Mouse (Mus musculus): ENCODE measurements around the gene Pde7b.

The Pde7b gene

DNA sequence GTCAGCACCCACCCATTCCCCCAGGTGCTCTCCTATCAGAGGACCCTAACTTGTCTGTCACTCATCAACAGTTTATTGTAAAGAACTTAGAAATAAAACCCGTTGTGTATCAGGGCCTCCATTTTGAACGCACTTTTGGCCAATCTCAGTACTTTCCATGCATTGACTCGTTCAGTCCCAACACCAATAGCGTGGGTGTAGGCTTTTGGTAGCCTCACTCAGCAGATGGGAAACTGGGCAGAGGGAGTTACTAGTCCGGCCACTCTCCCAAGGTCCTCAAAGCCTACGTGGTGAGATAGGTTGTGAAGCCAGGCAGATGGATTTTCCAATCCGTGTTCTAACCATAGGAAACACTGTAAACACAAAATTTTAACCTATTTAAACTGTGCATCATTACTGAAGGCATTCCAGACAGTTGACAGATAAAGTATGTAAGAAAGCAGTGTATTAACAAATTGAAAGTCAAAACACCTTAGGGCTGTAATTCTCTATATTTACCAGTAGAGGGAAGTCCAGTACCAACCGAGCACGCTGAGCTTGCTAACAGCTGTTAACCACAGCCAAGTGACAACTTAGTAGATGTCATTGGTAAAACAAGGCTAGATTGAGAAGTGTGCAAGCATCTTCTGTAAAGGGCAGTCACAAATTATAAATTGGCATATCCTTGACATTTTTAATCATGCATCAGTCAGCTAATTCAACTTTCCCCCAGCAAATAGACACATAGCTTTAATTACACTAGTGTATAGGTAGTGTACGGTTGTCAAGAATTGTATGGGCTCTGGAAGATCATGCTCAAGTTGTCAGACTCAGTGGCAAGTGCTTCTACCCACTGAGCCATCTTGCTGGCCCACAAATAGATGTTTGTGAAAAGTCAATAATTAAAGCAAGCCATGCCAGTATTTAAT, 363.1 kb downstream of the Pde7b start:
- no peak for DNase-seq (ENCODE audit: inconsistent ontology term)

DNA sequence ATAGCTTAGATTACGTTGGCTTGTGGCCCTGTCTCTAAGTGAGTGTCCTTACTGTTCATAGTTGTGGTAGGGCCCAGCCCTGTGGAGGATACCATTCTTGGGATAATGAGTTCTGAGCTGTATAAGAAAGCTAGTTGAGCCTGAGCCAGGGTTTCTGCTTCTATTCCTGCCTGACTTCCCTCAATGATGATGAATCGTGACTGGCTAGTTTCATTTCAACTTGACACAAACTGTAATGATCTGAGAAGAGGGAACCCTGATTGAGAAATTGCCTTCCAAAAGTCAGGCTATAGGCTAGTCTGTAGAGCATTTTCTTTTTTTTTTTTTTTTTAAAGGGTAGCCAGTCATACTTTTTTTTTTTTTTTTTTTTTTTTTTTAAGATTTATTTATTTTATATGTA, 376.0 kb downstream of the Pde7b start:
- DNase-seq (ENCODE audit: inconsistent ontology term) = peak; percentile 34

Measured in Muller cell, postnatal 12 days (primary cell).